ENCODE assay signal across 24 mouse cellular contexts in the genomic region with DNA sequence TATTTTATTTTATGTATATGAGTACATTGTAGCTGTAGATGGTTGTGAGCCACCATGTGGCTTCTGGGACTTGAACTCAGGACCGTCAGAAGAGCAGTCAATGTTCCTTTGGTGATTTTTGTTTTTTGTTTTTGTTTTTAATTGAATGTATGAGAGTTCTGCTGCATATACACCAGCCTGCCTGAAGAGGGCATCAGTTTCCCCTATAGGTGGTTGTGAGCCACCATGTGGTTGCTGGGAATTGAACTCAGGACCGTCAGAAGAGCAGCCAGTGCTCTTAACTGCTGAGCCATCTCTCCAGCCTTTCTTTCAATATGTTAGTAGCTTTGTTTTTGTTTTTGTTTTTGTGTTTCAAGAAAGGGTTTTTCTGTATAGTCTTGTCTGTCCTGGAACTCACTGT. TPM values are rescaled to one million over a fixed set of nuclear protein-coding genes. Genes with fewer than 3 reads are reported as not detected.
A peak's percentile ranks its signal among the peaks of the same experiment; 100 is the strongest.
DNase-seq lines count a peak whose midpoint lies in the region; ATAC-seq and TF ChIP-seq lines count a peak whose summit lies in the region.
"Had no signal": no experiment of that assay in that cellular context is flagged by ENCODE, and none has a peak within 500 bp of the region (broad histone marks: within the 10 kb centered on the region; RNA-seq: fewer than 3 reads in every experiment).

No protein-coding gene starts in this region.

- TF ChIP-seq POLR2A in heart, adult 2 months (IDR thresholded peaks at IDR 0.05; ENCODE audit: insufficient read depth, low read depth, low read length) = no peak
- no peak for TF ChIP-seq POLR2A in ES-Bruce4 (IDR thresholded peaks at IDR 0.05; ENCODE audit: insufficient read depth, low read length)

- H3K9me3 ChIP-seq in lung, postnatal 0 days (ENCODE audit: low read length) = no peaks in the 10 kb centered on the region
- H3K9me3 ChIP-seq in ES-Bruce4 (replicated peaks; ENCODE audit: control insufficient read depth, insufficient read depth, low read length, poor library complexity, severe bottlenecking) = no peaks in the 10 kb centered on the region
- H3K9me3 ChIP-seq: G1E; heart, embryonic 12.5 days; limb, embryonic 13.5 days; liver, embryonic 15.5 days; midbrain, embryonic 10.5 days had no signal

- no peaks in the 10 kb centered on the region for H3K27me3 ChIP-seq in heart, adult 2 months (ENCODE audit: control insufficient read depth, insufficient read depth, low read length)
- H3K27me3 ChIP-seq in lung, postnatal 0 days (replicated peaks; ENCODE audit: insufficient read depth, low read length) = no peaks in the 10 kb centered on the region
- no peaks in the 10 kb centered on the region for H3K27me3 ChIP-seq in ES-Bruce4 (ENCODE audit: control insufficient read depth, insufficient read depth, low read length, poor library complexity, severe bottlenecking)
- H3K27me3 ChIP-seq: heart, embryonic 12.5 days; limb, embryonic 13.5 days; liver, embryonic 15.5 days had no signal

- H3K9ac ChIP-seq in heart, adult 2 months (ENCODE audit: low read depth, low read length) = no peak overlapping the region
- H3K9ac ChIP-seq in lung, postnatal 0 days (replicated peaks; ENCODE audit: low read depth) = no peak overlapping the region
- H3K9ac ChIP-seq in ES-Bruce4 (ENCODE audit: low read depth, poor library complexity, severe bottlenecking) = no peak overlapping the region
- H3K9ac ChIP-seq: heart, embryonic 12.5 days; limb, embryonic 13.5 days; liver, embryonic 15.5 days had no signal

- intact Hi-C loops in heart, adult 2 months (cut with DNase I) = loop anchor here (5.0 kb wide), 2 partner anchors 111 to 361 kb away; no protein-coding TSS in a partner anchor
- intact Hi-C loops in heart, postnatal 25 days (cut with DNase I) = no loop called here

- H3K27ac ChIP-seq in heart, adult 2 months = no peak overlapping the region
- no peak overlapping the region for H3K27ac ChIP-seq in lung, postnatal 0 days (ENCODE audit: low read length)
- no peak overlapping the region for H3K27ac ChIP-seq in ES-Bruce4 (ENCODE audit: insufficient read depth, low read length)
- H3K27ac ChIP-seq: limb, embryonic 13.5 days; liver, embryonic 15.5 days; midbrain, embryonic 10.5 days had no signal

- H3K4me1 ChIP-seq in heart, adult 2 months (ENCODE audit: control insufficient read depth, insufficient read depth, low read length) = peaks cover 7% of the 10 kb centered on the region
- no peaks in the 10 kb centered on the region for H3K4me1 ChIP-seq in lung, postnatal 0 days (ENCODE audit: insufficient read depth, low read depth, low read length)
- no peaks in the 10 kb centered on the region for H3K4me1 ChIP-seq in ES-Bruce4 (ENCODE audit: control insufficient read depth, insufficient read depth, low read length)

- H3K4me3 ChIP-seq in heart, adult 2 months = no peak overlapping the region
- no peak overlapping the region for H3K4me3 ChIP-seq in lung, postnatal 0 days (ENCODE audit: low read depth, low read length)
- no peak overlapping the region for H3K4me3 ChIP-seq in ES-Bruce4 (ENCODE audit: low read depth, low read length)
- H3K4me3 ChIP-seq: heart, embryonic 12.5 days; limb, embryonic 13.5 days; liver, embryonic 15.5 days; midbrain, embryonic 10.5 days had no signal

- no peak overlapping the region for H3K4me2 ChIP-seq in lung, postnatal 0 days (replicated peaks; ENCODE audit: low read depth, low read length)
- H3K4me2 ChIP-seq: heart, embryonic 12.5 days; limb, embryonic 13.5 days; liver, embryonic 15.5 days had no signal

- 84% methylated on average over 2 of the region's 2 CpGs for WGBS in heart, adult 2 months
- 83% methylated on average over 2 of the region's 2 CpGs for WGBS in lung, postnatal 0 days

- TF ChIP-seq CTCF in heart, adult 2 months (IDR thresholded peaks at IDR 0.05) = peak; percentile 35
- 0 out of 2 replicates have a peak, but pooled peaks have one; percentile 13 for TF ChIP-seq CTCF in lung, postnatal 0 days (IDR thresholded peaks at IDR 0.05)
- TF ChIP-seq CTCF in ES-Bruce4 (IDR thresholded peaks at IDR 0.05; ENCODE audit: low read depth, low read length) = peak; percentile 31

- no peak for DNase-seq in heart, adult 2 months
- DNase-seq in heart, postnatal 25 days (ENCODE audit: low spot score) = no peak
- DNase-seq in lung, postnatal 0 days (ENCODE audit: low spot score) = no peak
- no peak for DNase-seq in lung, postnatal 36 days
- DNase-seq in naive thymus-derived CD4-positive, alpha-beta T cell, adult 2 months (ENCODE audit: low read depth) = peak; percentile 35
- no peak for DNase-seq in spleen, postnatal 10 days (ENCODE audit: low spot score in 2 of 2)
- DNase-seq in right cerebral cortex, adult 2 months (ENCODE audit: low spot score in 2 of 2) = no peak
- DNase-seq: adrenal gland, postnatal 14 days; cerebellum, adult 9-10 months; gastrocnemius, postnatal 14 days; heart, adult 11 months; heart, postnatal 10 days; kidney, adult 8-10 months; kidney, postnatal 25 days; right cerebral cortex, postnatal 14 days; thymus, postnatal 14 days had no signal

- no peaks in the 10 kb centered on the region for H3K36me3 ChIP-seq in heart, adult 2 months (ENCODE audit: control insufficient read depth, insufficient read depth, low read length)
- H3K36me3 ChIP-seq in lung, postnatal 0 days (ENCODE audit: insufficient read depth, low read length) = no peaks in the 10 kb centered on the region
- no peaks in the 10 kb centered on the region for H3K36me3 ChIP-seq in ES-Bruce4 (ENCODE audit: control insufficient read depth, insufficient read depth, low read length, poor library complexity, severe bottlenecking)
- H3K36me3 ChIP-seq: G1E; heart, embryonic 12.5 days; limb, embryonic 13.5 days; liver, embryonic 15.5 days; midbrain, embryonic 10.5 days had no signal

- ATAC-seq in lung, postnatal 0 days = no peak
- ATAC-seq: forebrain, embryonic 14.5 days; inflammation-experienced regulatory T-cells, adult 6 months had no signal

- TF ChIP-seq EP300 in heart, adult 2 months (IDR thresholded peaks at IDR 0.05; ENCODE audit: insufficient read depth, low read depth, low read length) = no peak
- TF ChIP-seq EP300 in lung, postnatal 0 days (IDR thresholded peaks at IDR 0.05) = no peak
- no peak for TF ChIP-seq EP300 in ES-Bruce4 (IDR thresholded peaks at IDR 0.05; ENCODE audit: insufficient read depth, low read depth, low read length)

- H3K79me2 ChIP-seq in heart, adult 2 months (replicated peaks; ENCODE audit: control insufficient read depth, insufficient read depth, low read length) = no peaks in the 10 kb centered on the region

RNA-seq across cellular contexts. Expression of a gene that starts 5.2 kb away (rescaled TPM):
- total RNA-seq in heart, adult 2 months (2021) = 10 to 100 TPM; 17.1 to 18.4 TPM
- 29.9 and 38.7 TPM in 2 replicates for polyA plus RNA-seq in heart, adult 2 months (2012; rRNA removed)
- total RNA-seq in heart, postnatal 25 days (2021) = 10 to 100 TPM; 19.6 to 21.5 TPM
- 10.1 and 10.5 TPM in 2 replicates for polyA plus RNA-seq in lung, postnatal 0 days (2015; fragmentation: Nextera tagmentation; extraction: Ambion mirVana)
- polyA plus RNA-seq in ES-Bruce4 (2011; ENCODE audit: insufficient read depth, insufficient read length, low read depth, missing spikeins) = 17.5 and 18.1 TPM in 2 replicates

RNA-seq across cellular contexts. Expression of a gene that starts 42.7 kb away (rescaled TPM):
- not detected for total RNA-seq in heart, adult 2 months (2021)
- polyA plus RNA-seq in heart, adult 2 months (2012; rRNA removed) = not detected in 2 replicates
- total RNA-seq in heart, postnatal 25 days (2021) = not detected
- polyA plus RNA-seq in lung, postnatal 0 days (2015; fragmentation: Nextera tagmentation; extraction: Ambion mirVana) = 0.52 and 0.58 TPM in 2 replicates
- polyA plus RNA-seq in ES-Bruce4 (2011; ENCODE audit: insufficient read depth, insufficient read length, low read depth, missing spikeins) = not detected in 2 replicates
- polyA plus RNA-seq: G1E; liver, embryonic 15.5 days had no signal
